Mouse (Mus musculus) embryonic fibroblast, embryonic 13.5 days (primary cell): ENCODE measurements around the gene Nat14. TPM values are rescaled to one million over a fixed set of nuclear protein-coding genes. Genes with fewer than 3 reads are reported as not detected.

Experiments
- H3K27ac ChIP-seq: 2 replicates; pipeline ENCODE4 v1.5.1; 2012; ENCODE audit warnings: low read length, control low read depth, inconsistent platforms; ENCODE audit not compliant: insufficient read depth
- H3K4me1 ChIP-seq: 2 replicates; pipeline ENCODE4 v1.6.1; 2011; ENCODE audit warnings: low read length; ENCODE audit not compliant: control insufficient read depth, insufficient read depth
- H3K4me3 ChIP-seq: 2 replicates; pipeline ENCODE4 v1.5.1; 2011; ENCODE audit warnings: mild to moderate bottlenecking, control low read depth, low read length; ENCODE audit not compliant: insufficient read depth
- CTCF ChIP-seq: IDR thresholded peaks from 2 replicates; pipeline ENCODE4 v1.5.1; 2011; ENCODE audit warnings: mild to moderate bottlenecking, control low read depth, low read length, moderate library complexity, borderline replicate concordance; ENCODE audit not compliant: insufficient read depth
- POLR2A ChIP-seq: IDR thresholded peaks from 2 replicates; pipeline ENCODE4 v1.6.1; 2011; ENCODE audit warnings: low read depth, mild to moderate bottlenecking, control low read depth, low read length, moderate library complexity
- polyA plus RNA-seq: library from polyadenylated mRNA; stranded (reverse); fragments of >200 nt; gene quantifications from 2 replicates; pipeline ENCODE4 v1.2.4, GENCODE M21; 2011; ENCODE audit warnings: low read depth; ENCODE audit not compliant: missing spikeins, insufficient read length

Gene Nat14
- polyA plus RNA-seq, 1 experiment: 4.7 TPM

DNA sequence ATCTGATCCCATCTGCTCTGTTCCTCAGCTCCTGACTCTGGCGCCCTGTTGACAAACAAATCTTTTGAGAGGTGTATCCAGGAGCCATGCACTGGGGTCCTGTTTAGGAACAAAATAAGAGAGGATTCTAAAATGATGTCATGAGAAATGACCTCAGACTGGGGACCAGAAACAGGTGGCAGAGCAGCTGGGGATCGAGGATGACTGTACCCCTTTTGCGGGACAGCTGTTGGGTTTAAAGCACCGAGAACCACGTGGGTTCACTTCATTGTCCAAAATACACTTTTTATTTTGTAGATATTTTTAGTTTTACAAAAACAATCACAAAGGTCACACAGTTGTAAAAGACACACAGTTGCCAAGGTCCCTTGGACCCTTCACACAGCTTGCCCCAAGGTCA is 43.2 kb downstream of the Nat14 start:
- H3K27ac ChIP-seq: no peak overlapping the region
- peaks cover 2% of the 10 kb centered on the region for H3K4me1 ChIP-seq
- no peak for TF ChIP-seq CTCF
- TF ChIP-seq POLR2A: no peak
- H3K4me3 ChIP-seq: no peak overlapping the region

DNA sequence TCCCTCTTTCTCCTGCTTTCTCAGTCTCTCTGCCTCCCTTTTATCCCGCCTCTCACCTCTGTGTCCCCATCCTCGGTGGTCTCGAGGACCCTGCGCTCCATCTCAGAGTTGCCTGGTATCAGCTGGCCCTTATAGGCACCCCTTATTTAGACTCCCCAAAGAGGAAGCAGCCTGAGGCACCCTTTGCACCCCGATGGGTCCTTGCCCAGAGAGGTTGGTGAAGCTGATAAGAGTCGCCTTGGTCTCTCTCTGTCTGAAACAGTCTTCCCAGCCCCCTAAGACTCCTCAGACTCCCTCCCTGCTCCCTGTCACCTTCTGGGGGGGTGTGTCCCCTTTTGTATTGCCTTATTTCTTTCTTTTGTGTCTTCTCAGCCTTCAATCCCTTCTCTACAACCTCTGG is 49.2 kb downstream of the Nat14 start, which contains the start of gene Sbk3:
Gene Sbk3, minus strand, starts transcription at position 101 of the 400 bp plus-strand sequence.
- TF ChIP-seq CTCF (no peak), POLR2A (no peak)
- H3K4me1 ChIP-seq: no peaks in the 10 kb centered on the region
- H3K27ac ChIP-seq: no peak within 1 kb of the TSS
- H3K4me3 ChIP-seq: no peak within 1 kb of the TSS

DNA sequence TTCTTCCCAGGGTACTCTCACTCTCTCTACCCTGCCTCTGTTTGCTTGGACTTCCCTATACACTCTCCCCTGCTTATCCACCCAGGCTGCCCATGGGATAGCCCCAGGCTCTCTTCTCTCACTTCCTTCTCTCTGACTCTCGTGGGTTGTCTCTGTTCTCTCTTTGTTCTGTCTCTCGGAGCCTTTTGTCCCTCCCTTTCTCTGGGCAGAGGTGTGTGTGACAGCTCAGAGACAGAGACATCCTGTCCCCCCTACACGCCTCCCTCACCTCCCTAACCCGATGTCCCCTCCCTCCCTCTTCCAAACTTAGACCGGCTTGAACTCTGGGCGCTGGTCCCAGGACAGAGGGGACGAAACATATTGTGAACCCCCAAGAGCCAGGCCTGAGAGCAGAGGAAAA is 49.9 kb downstream of the Nat14 start:
- Histone ChIP-seq H3K4me1 (no peaks in the 10 kb centered on the region), H3K4me3 (no peak overlapping the region), H3K27ac (no peak overlapping the region)
- TF ChIP-seq CTCF (no peak), POLR2A (no peak)

DNA sequence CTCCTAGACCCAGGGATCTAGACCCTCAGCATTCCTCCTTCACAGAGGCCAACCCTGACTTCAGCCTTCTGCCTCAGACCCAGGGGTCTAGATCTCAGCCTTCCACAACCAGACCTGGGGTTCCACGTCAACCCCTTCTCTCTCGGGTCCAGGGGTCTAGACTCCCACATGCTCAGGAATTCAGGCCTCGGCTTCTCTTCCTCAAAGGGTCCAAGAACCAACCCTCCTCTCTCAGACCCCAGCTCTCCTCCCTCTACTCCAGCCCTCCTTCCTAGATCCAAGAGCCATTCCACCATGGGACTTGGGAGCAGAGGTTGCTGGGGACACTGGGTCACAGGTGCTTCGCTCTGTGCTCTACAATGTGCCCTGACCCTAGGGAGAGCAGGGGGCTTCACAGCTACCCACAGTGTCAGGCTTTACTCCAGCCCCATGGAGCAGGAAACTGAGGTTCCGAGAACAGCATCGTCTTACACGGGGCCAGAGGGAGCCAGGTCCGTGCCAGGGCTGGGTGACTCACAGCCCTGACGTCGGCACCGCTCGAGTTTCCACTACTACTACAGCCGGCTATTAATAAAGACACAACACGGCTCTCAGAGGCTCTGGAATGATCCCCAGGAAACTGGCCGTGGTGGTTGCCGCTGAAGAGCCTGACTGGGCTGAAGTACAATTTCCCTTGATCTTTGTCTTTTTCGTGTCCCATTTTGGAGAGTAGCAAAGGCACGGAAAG is 50.7 kb downstream of the Nat14 start:
- H3K27ac ChIP-seq: no peak overlapping the region

More for the DNA sequence above, 50.7 kb downstream of the Nat14 start:
- TF ChIP-seq CTCF: no peak
- no peak for TF ChIP-seq POLR2A
- no peaks in the 10 kb centered on the region for H3K4me1 ChIP-seq
- H3K4me3 ChIP-seq: no peak overlapping the region

Other genes starting within 250 kb of the Nat14 start
- 31.3 and 32.1 TPM in 2 replicates for gene Hspbp1, start 237.0 kb upstream of the Nat14 start, polyA plus RNA-seq
- 11.3 and 15.1 TPM in 2 replicates for gene Brsk1, start 231.4 kb upstream of the Nat14 start, polyA plus RNA-seq
- gene Tmem150b, start 196.8 kb upstream of the Nat14 start, polyA plus RNA-seq: not detected in 2 replicates
- gene Kmt5c, start 181.9 kb upstream of the Nat14 start, polyA plus RNA-seq: 15.9 and 18.3 TPM in 2 replicates
- gene Cox6b2, start 168.9 kb upstream of the Nat14 start, polyA plus RNA-seq: 62.2 and 87.1 TPM in 2 replicates
- not detected in 2 replicates for gene Fam71e2, start 150.7 kb upstream of the Nat14 start, polyA plus RNA-seq
- gene Il11, start 139.2 kb upstream of the Nat14 start, polyA plus RNA-seq: 3.3 and 7.8 TPM in 2 replicates
- gene Tmem190, start 139.1 kb upstream of the Nat14 start, polyA plus RNA-seq: not detected in 2 replicates
- 4.3 and 5.3 TPM in 2 replicates for gene Tmem238, start 132.4 kb upstream of the Nat14 start, polyA plus RNA-seq
- 404 and 438 TPM in 2 replicates for gene Rpl28, start 129.2 kb upstream of the Nat14 start, polyA plus RNA-seq
- 172 and 191 TPM in 2 replicates for gene Ube2s, start 109.4 kb upstream of the Nat14 start, polyA plus RNA-seq
- gene Shisa7, start 77.3 kb upstream of the Nat14 start, polyA plus RNA-seq: not detected in 2 replicates
- gene Isoc2b, start 51.8 kb upstream of the Nat14 start, polyA plus RNA-seq: 10.8 and 13.3 TPM in 2 replicates
- 9.3 and 11.2 TPM in 2 replicates for gene Isoc2a, start 44.9 kb upstream of the Nat14 start, polyA plus RNA-seq
- gene Gm36210, start 15.5 kb upstream of the Nat14 start, polyA plus RNA-seq: not detected in 2 replicates
- 5.2 and 6.3 TPM in 2 replicates for gene Zfp628, start 6.8 kb upstream of the Nat14 start, polyA plus RNA-seq
- 24.1 and 29.8 TPM in 2 replicates for gene Ssc5d, start 3.8 kb downstream of the Nat14 start, polyA plus RNA-seq
- gene Sbk2, start 42.4 kb downstream of the Nat14 start, polyA plus RNA-seq: not detected in 2 replicates
- not detected in 2 replicates for gene Sbk3, start 49.1 kb downstream of the Nat14 start, polyA plus RNA-seq
- gene Zfp579, start 74.1 kb downstream of the Nat14 start, polyA plus RNA-seq: 11.0 and 15.6 TPM in 2 replicates
- 8.7 and 10.5 TPM in 2 replicates for gene Zfp524, start 92.4 kb downstream of the Nat14 start, polyA plus RNA-seq
- gene Fiz1, start 92.7 kb downstream of the Nat14 start, polyA plus RNA-seq: 23.6 and 27.5 TPM in 2 replicates
- not detected in 2 replicates for gene Gm44973, start 93.5 kb downstream of the Nat14 start, polyA plus RNA-seq
- 23.4 and 29.4 TPM in 2 replicates for gene Zfp865, start 98.3 kb downstream of the Nat14 start, polyA plus RNA-seq
- gene Ccdc106, start 98.5 kb downstream of the Nat14 start, polyA plus RNA-seq: 1.7 and 3.8 TPM in 2 replicates
- gene 4632433K11Rik, start 112.1 kb downstream of the Nat14 start, polyA plus RNA-seq: 1.5 and 1.8 TPM in 2 replicates
- 1.4 and 2.2 TPM in 2 replicates for gene Zfp784, start 116.4 kb downstream of the Nat14 start, polyA plus RNA-seq
- 11.8 and 18.1 TPM in 2 replicates for gene Zfp580, start 129.5 kb downstream of the Nat14 start, polyA plus RNA-seq
- 193 and 210 TPM in 2 replicates for gene U2af2, start 140.1 kb downstream of the Nat14 start, polyA plus RNA-seq
- gene Epn1, start 158.2 kb downstream of the Nat14 start, polyA plus RNA-seq: 66.2 and 69.3 TPM in 2 replicates
- gene Rfpl4, start 194.9 kb downstream of the Nat14 start, polyA plus RNA-seq: not detected in 2 replicates
- 0.57 TPM in 1 of 2 replicates, not detected in the other for gene Rasl2-9, start 203.9 kb downstream of the Nat14 start, polyA plus RNA-seq
- gene Vmn1r55, start 227.6 kb downstream of the Nat14 start, polyA plus RNA-seq: 0.04 TPM in 1 of 2 replicates, not detected in the other